Mouse (Mus musculus): ENCODE results near the gene Lrrn4. TPM values are rescaled to one million over a fixed set of nuclear protein-coding genes. Genes with fewer than 3 reads are reported as not detected.
A peak's percentile ranks its signal among the peaks of the same experiment; 100 is the strongest.

The Lrrn4 gene
- 0.05 TPM in 1 of 2 replicates, not detected in the other for polyA plus RNA-seq (2014; fragmentation: Nextera tagmentation; extraction: Ambion mirVana)

GRCm38 (mm10) chr2:132880844-132881645, at the start of gene Lrrn4:
Lrrn4 (minus strand) TSS chr2:132880891.
- ATAC-seq (no peak), DNase-seq (ENCODE audit: low spot score) (no peak)
- H3K9me3 ChIP-seq (replicated peaks; ENCODE audit: control insufficient read depth, low read length) = no peaks in the 10 kb centered on the region
- H3K9ac ChIP-seq (ENCODE audit: low read length) = peak within 1 kb of the TSS; percentile 59
- peaks cover 28% of the 10 kb centered on the region for H3K27me3 ChIP-seq (replicated peaks; ENCODE audit: control insufficient read depth, insufficient read depth, low read length)
- peak within 1 kb of the TSS; percentile 98 for H3K4me2 ChIP-seq (ENCODE audit: low read length)
- H3K27ac ChIP-seq (ENCODE audit: low read depth, low read length) = no peak within 1 kb of the TSS
- 9% methylated on average over 12 of the region's 12 CpGs for WGBS
- peak within 1 kb of the TSS; percentile 50 for H3K4me3 ChIP-seq (ENCODE audit: low read depth, low read length)
- no peaks in the 10 kb centered on the region for H3K36me3 ChIP-seq (ENCODE audit: control insufficient read depth, insufficient read depth, low read length)
- H3K4me1 ChIP-seq (ENCODE audit: control insufficient read depth, insufficient read depth, low read length) = no peaks in the 10 kb centered on the region; the same call in 1 of the 2 replicates

- DNase-seq (ENCODE audit: low spot score) (no peak), ATAC-seq (no peak)
- Histone ChIP-seq H3K27me3 (replicated peaks; ENCODE audit: control insufficient read depth, insufficient read depth, low read length) (no peaks in the 10 kb centered on the region), H3K36me3 (ENCODE audit: control insufficient read depth, insufficient read depth, low read length) (no peaks in the 10 kb centered on the region), H3K9ac (ENCODE audit: low read length) (no peak overlapping the region), H3K9me3 (replicated peaks; ENCODE audit: control insufficient read depth, low read length) (no peaks in the 10 kb centered on the region), H3K4me2 (ENCODE audit: low read length) (no peak overlapping the region), H3K4me1 (ENCODE audit: control insufficient read depth, insufficient read depth, low read length) (no peaks in the 10 kb centered on the region), H3K27ac (ENCODE audit: low read depth, low read length) (no peak overlapping the region), H3K4me3 (ENCODE audit: low read depth, low read length) (no peak overlapping the region)
- 84% methylated on average over 2 of the region's 2 CpGs for WGBS
Observed at GRCm38 (mm10) chr2:132928999-132929398, 48.3 kb upstream of the Lrrn4 start.

- 37% methylated on average over 2 of the region's 2 CpGs for WGBS
- H3K4me1 ChIP-seq (ENCODE audit: control insufficient read depth, insufficient read depth, low read length) = no peaks in the 10 kb centered on the region
- H3K9ac ChIP-seq (ENCODE audit: low read length) = no peak overlapping the region
- H3K4me2 ChIP-seq (ENCODE audit: low read length) = no peak overlapping the region
- DNase-seq (ENCODE audit: low spot score) (no peak), ATAC-seq (no peak)
- H3K4me3 ChIP-seq (ENCODE audit: low read depth, low read length) = no peak overlapping the region
- H3K27me3 ChIP-seq (replicated peaks; ENCODE audit: control insufficient read depth, insufficient read depth, low read length) = no peaks in the 10 kb centered on the region
- no peak overlapping the region for H3K27ac ChIP-seq (ENCODE audit: low read depth, low read length)
- H3K36me3 ChIP-seq (ENCODE audit: control insufficient read depth, insufficient read depth, low read length) = no peaks in the 10 kb centered on the region
- no peaks in the 10 kb centered on the region for H3K9me3 ChIP-seq (replicated peaks; ENCODE audit: control insufficient read depth, low read length)
Observed at GRCm38 (mm10) chr2:132927871-132928270, 47.2 kb upstream of the Lrrn4 start.

GRCm38 (mm10) chr2:132927298-132927697, 46.6 kb upstream of the Lrrn4 start:
- no peaks in the 10 kb centered on the region for H3K36me3 ChIP-seq (ENCODE audit: control insufficient read depth, insufficient read depth, low read length)
- H3K27ac ChIP-seq (ENCODE audit: low read depth, low read length) = no peak overlapping the region
- H3K9me3 ChIP-seq (replicated peaks; ENCODE audit: control insufficient read depth, low read length) = no peaks in the 10 kb centered on the region
- 62% methylated on average over 2 of the region's 2 CpGs for WGBS
- H3K27me3 ChIP-seq (replicated peaks; ENCODE audit: control insufficient read depth, insufficient read depth, low read length) = no peaks in the 10 kb centered on the region
- DNase-seq (ENCODE audit: low spot score) (peak; percentile 61), ATAC-seq (peak; percentile 75; the same call in 1 of the 2 replicates)
- H3K4me1 ChIP-seq (ENCODE audit: control insufficient read depth, insufficient read depth, low read length) = no peaks in the 10 kb centered on the region
- no peak overlapping the region for H3K4me2 ChIP-seq (ENCODE audit: low read length)
- no peak overlapping the region for H3K4me3 ChIP-seq (ENCODE audit: low read depth, low read length)
- H3K9ac ChIP-seq (ENCODE audit: low read length) = no peak overlapping the region

GRCm38 (mm10) chr2:132923290-132924085, 42.8 kb upstream of the Lrrn4 start:
- DNase-seq (ENCODE audit: low spot score) (no peak), ATAC-seq (no peak)
- H3K9me3 ChIP-seq (replicated peaks; ENCODE audit: control insufficient read depth, low read length) = no peaks in the 10 kb centered on the region
- no peak overlapping the region for H3K9ac ChIP-seq (ENCODE audit: low read length)
- H3K4me2 ChIP-seq (ENCODE audit: low read length) = no peak overlapping the region
- no peaks in the 10 kb centered on the region for H3K36me3 ChIP-seq (ENCODE audit: control insufficient read depth, insufficient read depth, low read length)
- H3K27me3 ChIP-seq (replicated peaks; ENCODE audit: control insufficient read depth, insufficient read depth, low read length) = no peaks in the 10 kb centered on the region
- H3K27ac ChIP-seq (ENCODE audit: low read depth, low read length) = no peak overlapping the region
- H3K4me1 ChIP-seq (ENCODE audit: control insufficient read depth, insufficient read depth, low read length) = no peaks in the 10 kb centered on the region
- WGBS = 34% methylated on average over 8 of the region's 8 CpGs
- no peak overlapping the region for H3K4me3 ChIP-seq (ENCODE audit: low read depth, low read length)

GRCm38 (mm10) chr2:132922076-132922873, 41.6 kb upstream of the Lrrn4 start:
- H3K36me3 ChIP-seq (ENCODE audit: control insufficient read depth, insufficient read depth, low read length) = no peaks in the 10 kb centered on the region
- H3K27ac ChIP-seq (ENCODE audit: low read depth, low read length) = no peak overlapping the region
- WGBS = 71% methylated on average over 9 of the region's 9 CpGs
- no peak overlapping the region for H3K9ac ChIP-seq (ENCODE audit: low read length)
- no peaks in the 10 kb centered on the region for H3K27me3 ChIP-seq (replicated peaks; ENCODE audit: control insufficient read depth, insufficient read depth, low read length)
- no peaks in the 10 kb centered on the region for H3K9me3 ChIP-seq (replicated peaks; ENCODE audit: control insufficient read depth, low read length)
- no peak; the same call in 1 of the 2 replicates for ATAC-seq
- no peak for DNase-seq (ENCODE audit: low spot score)
- H3K4me1 ChIP-seq (ENCODE audit: control insufficient read depth, insufficient read depth, low read length) = no peaks in the 10 kb centered on the region
- H3K4me2 ChIP-seq (ENCODE audit: low read length) = no peak overlapping the region
- H3K4me3 ChIP-seq (ENCODE audit: low read depth, low read length) = no peak overlapping the region

- H3K27me3 ChIP-seq (replicated peaks; ENCODE audit: control insufficient read depth, insufficient read depth, low read length) = no peaks in the 10 kb centered on the region
- no peak overlapping the region for H3K4me3 ChIP-seq (ENCODE audit: low read depth, low read length)
- DNase-seq (ENCODE audit: low spot score) (no peak), ATAC-seq (no peak)
- H3K27ac ChIP-seq (ENCODE audit: low read depth, low read length) = no peak overlapping the region
- no peaks in the 10 kb centered on the region for H3K36me3 ChIP-seq (ENCODE audit: control insufficient read depth, insufficient read depth, low read length)
- H3K9ac ChIP-seq (ENCODE audit: low read length) = no peak overlapping the region
- no peaks in the 10 kb centered on the region for H3K4me1 ChIP-seq (ENCODE audit: control insufficient read depth, insufficient read depth, low read length)
- no peaks in the 10 kb centered on the region for H3K9me3 ChIP-seq (replicated peaks; ENCODE audit: control insufficient read depth, low read length)
- no peak overlapping the region for H3K4me2 ChIP-seq (ENCODE audit: low read length)
- 75% methylated on average over 1 of the region's 1 CpGs for WGBS
Observed at GRCm38 (mm10) chr2:132914785-132915184, 34.1 kb upstream of the Lrrn4 start.

- H3K36me3 ChIP-seq (ENCODE audit: control insufficient read depth, insufficient read depth, low read length) = no peaks in the 10 kb centered on the region
- H3K4me2 ChIP-seq (ENCODE audit: low read length) = no peak overlapping the region
- 24% methylated on average over 8 of the region's 8 CpGs for WGBS
- H3K9me3 ChIP-seq (replicated peaks; ENCODE audit: control insufficient read depth, low read length) = no peaks in the 10 kb centered on the region
- H3K4me3 ChIP-seq (ENCODE audit: low read depth, low read length) = no peak overlapping the region
- DNase-seq (ENCODE audit: low spot score) (peak; percentile 61), ATAC-seq (no peak)
- no peaks in the 10 kb centered on the region for H3K4me1 ChIP-seq (ENCODE audit: control insufficient read depth, insufficient read depth, low read length)
- no peak overlapping the region for H3K27ac ChIP-seq (ENCODE audit: low read depth, low read length)
- H3K9ac ChIP-seq (ENCODE audit: low read length) = no peak overlapping the region
- no peaks in the 10 kb centered on the region for H3K27me3 ChIP-seq (replicated peaks; ENCODE audit: control insufficient read depth, insufficient read depth, low read length)
Observed at GRCm38 (mm10) chr2:132906763-132907162, 26.1 kb upstream of the Lrrn4 start.
